Mouse (Mus musculus) lung, postnatal 0 days (tissue): ENCODE data around the gene Krt71. TPM values are rescaled to one million over a fixed set of nuclear protein-coding genes. Genes with fewer than 3 reads are reported as not detected.
"Not testable (repeated sequence)": the region's sequence is repeated elsewhere in the genome, so short reads cannot be mapped to it uniquely, and the experiment has no call there.

Experiments used
- ATAC-seq: fragments of 200-750 bp; cut with Nextera tagmentation; 2 replicates; pipeline ENCODE4 v1.8.0; 2017; ENCODE audit warnings: moderate library complexity
- DNase-seq: peaks from one replicate; pipeline ENCODE4 v3.0.0-alpha.2; 2016; ENCODE audit warnings: low spot score
- H3K27ac ChIP-seq: fragments of 300-500 bp; sonication (generic); 2 replicates; pipeline ENCODE4 v1.5.1; 2014; ENCODE audit warnings: antibody characterized with exemption, mild to moderate bottlenecking, low read length, mixed read lengths
- H3K27me3 ChIP-seq: fragments of 300-500 bp; sonication (generic); replicated peaks from 2 replicates; pipeline ENCODE4 v1.6.1; 2014; ENCODE audit warnings: low read length, mixed read lengths; ENCODE audit not compliant: insufficient read depth
- H3K36me3 ChIP-seq: fragments of 300-500 bp; sonication (generic); 2 replicates; pipeline ENCODE4 v1.6.1; 2014; ENCODE audit warnings: low read length, mixed read lengths; ENCODE audit not compliant: insufficient read depth
- H3K4me1 ChIP-seq: fragments of 300-500 bp; sonication (generic); 2 replicates; pipeline ENCODE4 v1.6.1; 2014; ENCODE audit warnings: antibody characterized with exemption, low read depth, low read length, mixed read lengths; ENCODE audit not compliant: insufficient read depth
- H3K4me2 ChIP-seq: fragments of 300-500 bp; sonication (generic); replicated peaks from 2 replicates; pipeline ENCODE4 v1.6.1; 2014; ENCODE audit warnings: low read depth, mild to moderate bottlenecking, low read length, moderate library complexity, mixed read lengths
- H3K4me3 ChIP-seq: fragments of 300-500 bp; sonication (generic); 2 replicates; pipeline ENCODE4 v1.5.1; 2014; ENCODE audit warnings: low read depth, low read length
- H3K9ac ChIP-seq: fragments of 300-500 bp; sonication (generic); replicated peaks from 2 replicates; pipeline ENCODE4 v1.6.1; 2014; ENCODE audit warnings: low read depth, mild to moderate bottlenecking
- H3K9me3 ChIP-seq: fragments of 300-500 bp; sonication (generic); 2 replicates; pipeline ENCODE4 v1.6.1; 2016; ENCODE audit warnings: low read length, mixed read lengths
- CTCF ChIP-seq: IDR thresholded peaks from 2 replicates; pipeline ENCODE4 v1.5.1; 2016; ENCODE audit warnings: antibody characterized with exemption, mild to moderate bottlenecking
- EP300 ChIP-seq: IDR thresholded peaks from 2 replicates; pipeline ENCODE4 v1.6.1; 2016; ENCODE audit warnings: antibody characterized with exemption, mild to moderate bottlenecking, control low read depth
- WGBS: fragments of 180-500 bp; shearing (Covaris S2); extraction: QIAGEN DNeasy Blood & Tissue Kit; methylation state at CpG from one replicate; pipeline ENCODE4 v1.1.7; 2014; 5-methylcytosine and 5-hydroxymethylcytosine counted together
- microRNA-seq: library from miRNA; unstranded; fragments of <30 nt; microRNA quantifications from one replicate; pipeline ENCODE4, GENCODE M21; 2016
- polyA plus RNA-seq: library from polyadenylated mRNA; unstranded; fragments of >200 nt; fragmentation: Nextera tagmentation; extraction: Ambion mirVana; gene quantifications from 2 replicates; pipeline ENCODE4 v1.2.1, GENCODE M21; 2015

Gene Krt71
- polyA plus RNA-seq, 1 experiment from 2014 or later, result not detected

DNA sequence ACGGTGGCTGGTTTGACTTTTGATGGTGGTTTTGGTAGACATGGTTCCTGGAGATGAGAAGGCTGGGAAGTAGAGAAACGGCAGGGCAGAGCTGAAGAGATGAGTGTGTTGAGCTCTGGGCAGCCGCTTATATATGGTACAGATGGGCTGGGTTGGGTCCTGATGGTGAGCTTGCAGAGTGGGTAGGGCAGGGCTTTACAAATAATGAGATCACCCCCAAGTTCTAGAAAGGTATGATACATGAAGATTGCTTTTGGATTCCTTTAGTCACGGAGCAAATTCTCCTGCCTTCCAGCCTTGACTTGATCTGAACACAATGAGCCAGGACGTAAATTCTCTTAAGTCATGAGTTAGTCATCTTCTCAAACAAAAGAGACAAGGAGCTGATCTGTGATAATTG, 48.7 kb downstream of the Krt71 start, which contains the start of gene Krt6a:
Krt6a (minus strand) TSS at position 101 of the 400 bp plus-strand sequence.
- no peak within 1 kb of the TSS for H3K27ac ChIP-seq
- no peak for ATAC-seq
- H3K36me3 ChIP-seq, result no peaks in the 10 kb centered on the region
- H3K9ac ChIP-seq, result no peak within 1 kb of the TSS
- TF ChIP-seq CTCF, result no peak
- no peak for TF ChIP-seq EP300
- no peak within 1 kb of the TSS for H3K4me2 ChIP-seq
- H3K9me3 ChIP-seq, result no peaks in the 10 kb centered on the region
- no peaks in the 10 kb centered on the region for H3K27me3 ChIP-seq
- H3K4me3 ChIP-seq, result no peak within 1 kb of the TSS
- WGBS, result 77% methylated on average over 5 of the region's 5 CpGs
- H3K4me1 ChIP-seq, result no peaks in the 10 kb centered on the region
- no peak for DNase-seq

DNA sequence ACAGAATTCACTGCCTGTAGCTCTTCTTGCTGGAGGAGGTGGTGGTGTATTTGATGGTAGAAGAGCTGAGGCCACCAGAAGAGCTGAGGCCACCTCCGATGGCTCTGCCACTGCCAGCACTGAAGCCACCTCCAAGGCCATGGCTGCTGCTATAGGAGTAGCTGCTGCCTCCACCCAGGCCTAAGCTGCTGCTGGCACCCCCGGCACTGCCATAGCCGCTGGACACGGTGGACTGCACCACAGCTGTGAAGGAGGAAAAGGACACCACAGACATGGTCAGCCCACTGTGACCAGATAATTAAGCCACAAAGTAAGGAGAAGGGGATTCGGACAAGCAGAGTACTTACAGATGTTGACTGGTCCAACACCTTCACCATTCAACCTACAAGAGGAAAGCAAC, 52.4 kb downstream of the Krt71 start:
- H3K4me1 ChIP-seq, H3K9ac ChIP-seq, H3K9me3 ChIP-seq, ATAC-seq, H3K4me2 ChIP-seq, H3K4me3 ChIP-seq, DNase-seq, H3K27ac ChIP-seq, H3K36me3 ChIP-seq, H3K27me3 ChIP-seq: not testable (repeated sequence)
- WGBS, result 89% methylated on average over 5 of the region's 5 CpGs

DNA sequence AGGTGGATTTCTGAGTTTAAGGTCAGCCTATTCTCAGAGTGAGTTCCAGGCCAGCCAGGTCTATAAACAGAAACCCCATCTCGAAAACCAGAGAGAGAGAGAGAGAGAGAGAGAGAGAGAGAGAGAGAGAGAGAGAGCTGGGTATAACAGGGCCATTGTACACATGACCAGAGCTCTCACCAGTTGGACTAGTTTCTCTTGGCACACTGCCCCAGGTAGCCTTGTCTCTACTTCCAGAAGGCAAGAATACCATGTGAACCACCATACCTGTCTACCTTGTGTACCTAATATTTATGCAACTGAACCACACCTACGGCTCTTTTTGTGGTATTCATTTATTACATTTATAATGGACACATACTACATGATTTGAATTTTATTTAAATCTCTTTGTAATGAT, 54.7 kb downstream of the Krt71 start:
- Histone ChIP-seq H3K27me3 (no peaks in the 10 kb centered on the region), H3K27ac (no peak overlapping the region), H3K36me3 (no peaks in the 10 kb centered on the region), H3K9me3 (no peaks in the 10 kb centered on the region), H3K4me3 (no peak overlapping the region), H3K4me1 (no peaks in the 10 kb centered on the region), H3K9ac (no peak overlapping the region), H3K4me2 (no peak overlapping the region)
- TF ChIP-seq EP300 (no peak), CTCF (no peak)
- ATAC-seq (no peak), DNase-seq (no peak)
- WGBS, result 46% methylated on average over 2 of the region's 2 CpGs

Small RNAs within 50 kb of the gene (microRNA-seq; reads per million reads assigned to microRNA genes)
- gene Gm44323 (not detected), gene Gm44342 (not detected)

Other genes starting within 250 kb of the Krt71 start
- not detected in 2 replicates for gene Gm49425, start 225.8 kb downstream of the Krt71 start, polyA plus RNA-seq
- gene Krt84, start 210.3 kb downstream of the Krt71 start, polyA plus RNA-seq, result not detected in 2 replicates
- gene Krt82, start 192.4 kb downstream of the Krt71 start, polyA plus RNA-seq, result not detected in 2 replicates
- gene Krt90, start 180.2 kb downstream of the Krt71 start, polyA plus RNA-seq, result 0.05 and 0.14 TPM in 2 replicates
- not detected in 2 replicates for gene Krt75, start 169.2 kb downstream of the Krt71 start, polyA plus RNA-seq
- gene Gm5414, start 114.9 kb downstream of the Krt71 start, polyA plus RNA-seq, result not detected in 2 replicates
- gene Gm5478, start 95.7 kb downstream of the Krt71 start, polyA plus RNA-seq, result not detected in 2 replicates
- not detected in 2 replicates for gene Krt6b, start 62.8 kb downstream of the Krt71 start, polyA plus RNA-seq
- gene Krt6a, start 48.8 kb downstream of the Krt71 start, polyA plus RNA-seq, result 0.06 and 0.18 TPM in 2 replicates
- gene Krt5, start 30.2 kb downstream of the Krt71 start, polyA plus RNA-seq, result 0.12 TPM in 1 of 2 replicates, not detected in the other
- gene Krt72, start 43.4 kb upstream of the Krt71 start, polyA plus RNA-seq, result not detected in 2 replicates
- gene Krt73, start 59.2 kb upstream of the Krt71 start, polyA plus RNA-seq, result not detected in 2 replicates
- not detected in 2 replicates for gene Krt2, start 75.1 kb upstream of the Krt71 start, polyA plus RNA-seq
- 0.42 and 0.82 TPM in 2 replicates for gene Krt1, start 107.7 kb upstream of the Krt71 start, polyA plus RNA-seq
- not detected in 2 replicates for gene Krt77, start 126.6 kb upstream of the Krt71 start, polyA plus RNA-seq
- gene Krt76, start 149.8 kb upstream of the Krt71 start, polyA plus RNA-seq, result not detected in 2 replicates
- 2.5 and 2.9 TPM in 2 replicates for gene Krt4, start 181.6 kb upstream of the Krt71 start, polyA plus RNA-seq
- 1.0 and 1.4 TPM in 2 replicates for gene Krt79, start 197.2 kb upstream of the Krt71 start, polyA plus RNA-seq
- gene Krt78, start 211.2 kb upstream of the Krt71 start, polyA plus RNA-seq, result 0.08 and 0.20 TPM in 2 replicates